Mouse (Mus musculus): ENCODE results near the gene Cutal. TPM values are rescaled to one million over a fixed set of nuclear protein-coding genes. Genes with fewer than 3 reads are reported as not detected.
A peak's percentile ranks its signal among the peaks of the same experiment; 100 is the strongest.

Gene Cutal
- total RNA-seq, 2 experiments from 2014 or later: 0.23 to 0.93 TPM

- no peak for TF ChIP-seq CTCF (IDR thresholded peaks at IDR 0.05)
- intact Hi-C loops (cut with DNase I): no loop called here
- Histone ChIP-seq H3K27ac (peak overlapping the region; percentile 40; the same call in 1 of the 2 replicates), H3K4me3 (no peak overlapping the region)
- DNase-seq (ENCODE audit: extremely low spot score in 1 of 2, low spot score in 2 of 2): peak in 1 of 2 experiments; percentile 16
These were observed 30.8 kb upstream of the Cutal start for GRCm38 (mm10) chr2:34843211-34843939.

GRCm38 (mm10) chr2:34847702-34848101 is 26.5 kb upstream of the Cutal start:
- TF ChIP-seq CTCF (IDR thresholded peaks at IDR 0.05): no peak
- Histone ChIP-seq H3K27ac (no peak overlapping the region), H3K4me3 (no peak overlapping the region)
- DNase-seq (ENCODE audit: extremely low spot score in 1 of 2, low spot score in 2 of 2): no peak
- intact Hi-C loops (cut with DNase I): no loop called here

- Histone ChIP-seq H3K4me3 (no peak overlapping the region), H3K27ac (no peak overlapping the region)
- no peak for DNase-seq (ENCODE audit: extremely low spot score in 1 of 2, low spot score in 2 of 2)
- intact Hi-C loops (cut with DNase I): no loop called here
- no peak; the same call in none of the 2 replicates for TF ChIP-seq CTCF (IDR thresholded peaks at IDR 0.05)
These were observed 18.9 kb upstream of the Cutal start for GRCm38 (mm10) chr2:34855265-34855664.

GRCm38 (mm10) chr2:34857728-34858127 is 16.5 kb upstream of the Cutal start:
- intact Hi-C loops (cut with DNase I): no loop called here
- no peak for TF ChIP-seq CTCF (IDR thresholded peaks at IDR 0.05)
- DNase-seq (ENCODE audit: extremely low spot score in 1 of 2, low spot score in 2 of 2): no peak
- no peak overlapping the region for H3K27ac ChIP-seq
- no peak overlapping the region for H3K4me3 ChIP-seq

- H3K27ac ChIP-seq: no peak overlapping the region
- intact Hi-C loops (cut with DNase I): loop anchor here (2.0 kb wide), 2 partner anchors 35 to 43 kb away; partner anchors contain the start of gene Fbxw2
- H3K4me3 ChIP-seq: peak overlapping the region; percentile 100
- TF ChIP-seq CTCF (IDR thresholded peaks at IDR 0.05): no peak
- DNase-seq (ENCODE audit: extremely low spot score in 1 of 2, low spot score in 2 of 2): no peak
These were observed 4.5 kb upstream of the Cutal start for GRCm38 (mm10) chr2:34869680-34870079.

GRCm38 (mm10) chr2:34870520-34871474 is 3.4 kb upstream of the Cutal start:
- intact Hi-C loops (cut with DNase I): loop anchor here (1.0 to 2.0 kb wide), 3 partner anchors 34 to 239 kb away; partner anchors contain the start of genes Cntrl and Fbxw2
- peak overlapping the region; percentile 100 for H3K4me3 ChIP-seq
- peak; percentile 88 to 92 for DNase-seq (ENCODE audit: extremely low spot score in 1 of 2, low spot score in 2 of 2)
- no peak for TF ChIP-seq CTCF (IDR thresholded peaks at IDR 0.05)
- H3K27ac ChIP-seq: peak overlapping the region; percentile 89

- no peak within 1 kb of the TSS for H3K4me3 ChIP-seq
- no peak within 1 kb of the TSS for H3K27ac ChIP-seq
- TF ChIP-seq CTCF (IDR thresholded peaks at IDR 0.05): no peak
- intact Hi-C loops (cut with DNase I): no loop called here
- no peak for DNase-seq (ENCODE audit: extremely low spot score in 1 of 2, low spot score in 2 of 2)
These were observed 685 bp downstream of the Cutal start, which contains the start of gene Psmd5 for GRCm38 (mm10) chr2:34874816-34875345. Gene Psmd5, minus strand, starts transcription at chr2:34874968.

GRCm38 (mm10) chr2:34880054-34880453 is 5.9 kb downstream of the Cutal start:
- DNase-seq (ENCODE audit: extremely low spot score in 1 of 2, low spot score in 2 of 2): no peak
- TF ChIP-seq CTCF (IDR thresholded peaks at IDR 0.05): no peak
- Histone ChIP-seq H3K4me3 (no peak overlapping the region), H3K27ac (no peak overlapping the region)
- intact Hi-C loops (cut with DNase I): no loop called here

- intact Hi-C loops (cut with DNase I): no loop called here
- no peak for DNase-seq (ENCODE audit: extremely low spot score in 1 of 2, low spot score in 2 of 2)
- no peak for TF ChIP-seq CTCF (IDR thresholded peaks at IDR 0.05)
- Histone ChIP-seq H3K4me3 (no peak overlapping the region), H3K27ac (no peak overlapping the region)
These were observed 8.6 kb downstream of the Cutal start for GRCm38 (mm10) chr2:34882757-34883156.

GRCm38 (mm10) chr2:34883190-34883589 is 9.0 kb downstream of the Cutal start:
- DNase-seq (ENCODE audit: extremely low spot score in 1 of 2, low spot score in 2 of 2): no peak
- H3K4me3 ChIP-seq: no peak overlapping the region
- no peak overlapping the region for H3K27ac ChIP-seq
- intact Hi-C loops (cut with DNase I): no loop called here
- TF ChIP-seq CTCF (IDR thresholded peaks at IDR 0.05): no peak

GRCm38 (mm10) chr2:34884186-34884585 is 10.0 kb downstream of the Cutal start:
- Histone ChIP-seq H3K27ac (no peak overlapping the region), H3K4me3 (no peak overlapping the region)
- intact Hi-C loops (cut with DNase I): no loop called here
- DNase-seq (ENCODE audit: extremely low spot score in 1 of 2, low spot score in 2 of 2): no peak
- no peak for TF ChIP-seq CTCF (IDR thresholded peaks at IDR 0.05)

GRCm38 (mm10) chr2:34893950-34894349 is 19.8 kb downstream of the Cutal start:
- TF ChIP-seq CTCF (IDR thresholded peaks at IDR 0.05): no peak

More at GRCm38 (mm10) chr2:34893950-34894349, 19.8 kb downstream of the Cutal start:
- Histone ChIP-seq H3K27ac (no peak overlapping the region), H3K4me3 (no peak overlapping the region)
- intact Hi-C loops (cut with DNase I): no loop called here
- no peak for DNase-seq (ENCODE audit: extremely low spot score in 1 of 2, low spot score in 2 of 2)

Data from left cerebral cortex, adult 2 months (tissue).